Mouse (Mus musculus): ENCODE results near the gene Pitpnc1. TPM values are rescaled to one million over a fixed set of nuclear protein-coding genes. Genes with fewer than 3 reads are reported as not detected.

Gene Pitpnc1
- polyA plus RNA-seq, 1 experiment from 2014 or later, result 16.2 TPM

- ATAC-seq (ENCODE audit: insufficient read depth) (no peak), DNase-seq (peak; percentile 59)
- peak overlapping the region; percentile 46 for H3K27ac ChIP-seq (ENCODE audit: low read depth)
- TF ChIP-seq CTCF (IDR thresholded peaks at IDR 0.05; ENCODE audit: low read depth), result no peak
- 44% methylated on average over 9 of the region's 9 CpGs for WGBS
- no peak overlapping the region for H3K9ac ChIP-seq
- H3K27me3 ChIP-seq (ENCODE audit: insufficient read depth, low read length), result no peaks in the 10 kb centered on the region
- no peaks in the 10 kb centered on the region for H3K9me3 ChIP-seq (ENCODE audit: low read depth, low read length)
- H3K4me2 ChIP-seq, result no peak overlapping the region
- 0 out of 2 replicates have a peak, but pooled peaks cover 2% of the 10 kb centered on the region for H3K4me1 ChIP-seq (ENCODE audit: insufficient read depth)
- H3K4me3 ChIP-seq (ENCODE audit: low read depth, low read length), result no peak overlapping the region
- H3K36me3 ChIP-seq (ENCODE audit: insufficient read depth), result no peaks in the 10 kb centered on the region
Measured at GRCm38 (mm10) chr11:107379965-107380364, 90.5 kb downstream of the Pitpnc1 start.

GRCm38 (mm10) chr11:107379089-107379845, 91.2 kb downstream of the Pitpnc1 start:
- Histone ChIP-seq H3K4me2 (no peak overlapping the region), H3K4me3 (ENCODE audit: low read depth, low read length) (no peak overlapping the region), H3K27ac (ENCODE audit: low read depth) (no peak overlapping the region), H3K27me3 (ENCODE audit: insufficient read depth, low read length) (no peaks in the 10 kb centered on the region), H3K4me1 (ENCODE audit: insufficient read depth) (0 out of 2 replicates have a peak, but pooled peaks cover 2% of the 10 kb centered on the region), H3K9ac (no peak overlapping the region), H3K9me3 (ENCODE audit: low read depth, low read length) (no peaks in the 10 kb centered on the region), H3K36me3 (ENCODE audit: insufficient read depth) (no peaks in the 10 kb centered on the region)
- ATAC-seq (ENCODE audit: insufficient read depth) (peak; percentile 35; the same call in 1 of the 2 replicates), DNase-seq (peak; percentile 67)
- 78% methylated on average over 22 of the region's 22 CpGs for WGBS
- TF ChIP-seq CTCF (IDR thresholded peaks at IDR 0.05; ENCODE audit: low read depth), result no peak

GRCm38 (mm10) chr11:107377326-107377725, 93.2 kb downstream of the Pitpnc1 start:
- H3K36me3 ChIP-seq (ENCODE audit: insufficient read depth), result no peaks in the 10 kb centered on the region
- no peaks in the 10 kb centered on the region for H3K9me3 ChIP-seq (ENCODE audit: low read depth, low read length)
- H3K4me2 ChIP-seq, result no peak overlapping the region
- H3K9ac ChIP-seq, result no peak overlapping the region
- ATAC-seq (ENCODE audit: insufficient read depth), result no peak
- 0 out of 2 replicates have a peak, but pooled peaks cover 2% of the 10 kb centered on the region for H3K4me1 ChIP-seq (ENCODE audit: insufficient read depth)
- H3K4me3 ChIP-seq (ENCODE audit: low read depth, low read length), result no peak overlapping the region
- WGBS, result 88% methylated on average over 6 of the region's 6 CpGs
- no peak overlapping the region for H3K27ac ChIP-seq (ENCODE audit: low read depth)
- no peak for DNase-seq
- TF ChIP-seq CTCF (IDR thresholded peaks at IDR 0.05; ENCODE audit: low read depth), result no peak
- H3K27me3 ChIP-seq (ENCODE audit: insufficient read depth, low read length), result no peaks in the 10 kb centered on the region

- ATAC-seq (ENCODE audit: insufficient read depth) (peak; percentile 93), DNase-seq (peak; percentile 86)
- H3K9ac ChIP-seq, result no peak overlapping the region
- no peak for TF ChIP-seq CTCF (IDR thresholded peaks at IDR 0.05; ENCODE audit: low read depth)
- peak overlapping the region; percentile 68 for H3K27ac ChIP-seq (ENCODE audit: low read depth)
- H3K4me1 ChIP-seq (ENCODE audit: insufficient read depth), result 0 out of 2 replicates have a peak, but pooled peaks cover 2% of the 10 kb centered on the region
- H3K36me3 ChIP-seq (ENCODE audit: insufficient read depth), result no peaks in the 10 kb centered on the region
- H3K9me3 ChIP-seq (ENCODE audit: low read depth, low read length), result no peaks in the 10 kb centered on the region
- 23% methylated on average over 12 of the region's 12 CpGs for WGBS
- H3K27me3 ChIP-seq (ENCODE audit: insufficient read depth, low read length), result no peaks in the 10 kb centered on the region
- H3K4me3 ChIP-seq (ENCODE audit: low read depth, low read length), result no peak overlapping the region
- peak overlapping the region; percentile 28 for H3K4me2 ChIP-seq
Measured at GRCm38 (mm10) chr11:107376272-107376671, 94.2 kb downstream of the Pitpnc1 start.

GRCm38 (mm10) chr11:107375816-107376215, 94.7 kb downstream of the Pitpnc1 start:
- Histone ChIP-seq H3K4me2 (no peak overlapping the region; the same call in 1 of the 2 replicates), H3K9me3 (ENCODE audit: low read depth, low read length) (no peaks in the 10 kb centered on the region), H3K4me1 (ENCODE audit: insufficient read depth) (0 out of 2 replicates have a peak, but pooled peaks cover 2% of the 10 kb centered on the region), H3K36me3 (ENCODE audit: insufficient read depth) (no peaks in the 10 kb centered on the region), H3K9ac (no peak overlapping the region), H3K4me3 (ENCODE audit: low read depth, low read length) (no peak overlapping the region), H3K27me3 (ENCODE audit: insufficient read depth, low read length) (no peaks in the 10 kb centered on the region), H3K27ac (ENCODE audit: low read depth) (0 out of 2 replicates have a peak overlapping the region, but pooled peaks have one; percentile 15)
- TF ChIP-seq CTCF (IDR thresholded peaks at IDR 0.05; ENCODE audit: low read depth), result no peak
- ATAC-seq (ENCODE audit: insufficient read depth), result 0 out of 2 replicates have a peak, but pooled peaks have one; percentile 6
- 66% methylated on average over 11 of the region's 11 CpGs for WGBS
- peak; percentile 38 for DNase-seq

- H3K4me1 ChIP-seq (ENCODE audit: insufficient read depth), result 0 out of 2 replicates have a peak, but pooled peaks cover 2% of the 10 kb centered on the region
- WGBS, result 91% methylated on average over 6 of the region's 6 CpGs
- no peak overlapping the region for H3K4me3 ChIP-seq (ENCODE audit: low read depth, low read length)
- H3K4me2 ChIP-seq, result no peak overlapping the region
- ATAC-seq (ENCODE audit: insufficient read depth) (no peak), DNase-seq (no peak)
- no peak overlapping the region for H3K27ac ChIP-seq (ENCODE audit: low read depth)
- TF ChIP-seq CTCF (IDR thresholded peaks at IDR 0.05; ENCODE audit: low read depth), result no peak
- no peaks in the 10 kb centered on the region for H3K9me3 ChIP-seq (ENCODE audit: low read depth, low read length)
- no peaks in the 10 kb centered on the region for H3K36me3 ChIP-seq (ENCODE audit: insufficient read depth)
- H3K27me3 ChIP-seq (ENCODE audit: insufficient read depth, low read length), result no peaks in the 10 kb centered on the region
- H3K9ac ChIP-seq, result no peak overlapping the region
Measured at GRCm38 (mm10) chr11:107373569-107373968, 96.9 kb downstream of the Pitpnc1 start.

GRCm38 (mm10) chr11:107373154-107373553, 97.3 kb downstream of the Pitpnc1 start:
- no peak overlapping the region for H3K27ac ChIP-seq (ENCODE audit: low read depth)
- TF ChIP-seq CTCF (IDR thresholded peaks at IDR 0.05; ENCODE audit: low read depth), result no peak

More at GRCm38 (mm10) chr11:107373154-107373553, 97.3 kb downstream of the Pitpnc1 start:
- H3K36me3 ChIP-seq (ENCODE audit: insufficient read depth), result no peaks in the 10 kb centered on the region
- H3K9me3 ChIP-seq (ENCODE audit: low read depth, low read length), result no peaks in the 10 kb centered on the region
- no peak for DNase-seq
- no peaks in the 10 kb centered on the region for H3K27me3 ChIP-seq (ENCODE audit: insufficient read depth, low read length)
- WGBS, result 93% methylated on average over 4 of the region's 4 CpGs
- H3K4me1 ChIP-seq (ENCODE audit: insufficient read depth), result 0 out of 2 replicates have a peak, but pooled peaks cover 2% of the 10 kb centered on the region
- no peak overlapping the region for H3K4me2 ChIP-seq
- no peak for ATAC-seq (ENCODE audit: insufficient read depth)
- H3K4me3 ChIP-seq (ENCODE audit: low read depth, low read length), result no peak overlapping the region
- H3K9ac ChIP-seq, result no peak overlapping the region

Data from lung, embryonic 14.5 days (tissue).